Mouse (Mus musculus): Measurements from ENCODE around the gene Npdc1. TPM values are rescaled to one million over a fixed set of nuclear protein-coding genes. Genes with fewer than 3 reads are reported as not detected.
"Not testable (repeated sequence)": the region's sequence is repeated elsewhere in the genome, so short reads cannot be mapped to it uniquely, and the experiment has no call there.

Gene Npdc1
- polyA plus RNA-seq, 1 experiment from 2014 or later = 31.6 TPM

DNA sequence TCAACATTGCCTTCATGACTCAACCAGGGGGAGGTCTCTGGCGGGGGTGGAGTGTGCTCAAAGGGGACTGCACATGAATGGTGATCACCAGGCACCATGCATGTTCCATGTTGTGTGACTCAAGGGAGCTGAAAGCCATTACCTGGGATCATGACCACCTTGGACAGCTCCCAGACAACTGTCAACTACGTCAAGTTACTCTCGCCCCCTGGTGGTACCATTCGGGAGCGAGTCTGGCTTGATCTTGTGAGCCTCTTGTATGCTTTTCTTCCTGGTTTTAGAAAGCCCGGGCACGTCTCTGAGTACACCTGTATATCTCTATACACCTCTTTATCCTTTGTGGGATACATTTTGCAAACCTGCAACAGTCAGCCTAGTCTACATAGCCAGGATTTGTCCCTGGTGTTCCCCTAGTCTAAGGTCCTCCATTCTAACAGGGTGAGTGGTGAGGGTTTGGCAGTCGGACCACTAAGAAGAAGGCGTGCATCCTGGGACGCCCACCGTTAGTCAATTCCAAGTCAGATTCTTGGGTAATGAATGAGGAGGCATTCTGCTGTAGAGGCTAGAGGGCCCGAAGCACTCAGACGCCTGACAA lies 3.3 kb downstream of the Npdc1 start:
- Histone ChIP-seq H3K36me3 (ENCODE audit: control insufficient read depth, insufficient read depth, low read length) (no peaks in the 10 kb centered on the region), H3K4me2 (ENCODE audit: low read depth, low read length) (peak overlapping the region; percentile 67), H3K4me1 (replicated peaks; ENCODE audit: control insufficient read depth, insufficient read depth, low read length) (peaks cover 5% of the 10 kb centered on the region; the same call in 1 of the 2 replicates), H3K9me3 (ENCODE audit: control insufficient read depth, low read length) (no peaks in the 10 kb centered on the region), H3K27me3 (ENCODE audit: control insufficient read depth, insufficient read depth, low read depth, low read length) (peaks cover 54% of the 10 kb centered on the region), H3K27ac (ENCODE audit: low read length) (no peak overlapping the region), H3K9ac (ENCODE audit: low read length) (no peak overlapping the region), H3K4me3 (ENCODE audit: low read length) (peak overlapping the region; percentile 61)
- ATAC-seq (ENCODE audit: low read depth) = peak; percentile 10; the same call in 1 of the 2 replicates
- WGBS = 1% methylated on average over 13 of the region's 13 CpGs

GRCm38 (mm10) chr2:25402972-25403601 lies 3.9 kb downstream of the Npdc1 start:
- peak; percentile 51; the same call in 1 of the 2 replicates for ATAC-seq (ENCODE audit: low read depth)

GRCm38 (mm10) chr2:25403994-25404393 lies 4.8 kb downstream of the Npdc1 start:
- Histone ChIP-seq H3K4me2 (ENCODE audit: low read depth, low read length) (no peak overlapping the region), H3K9me3 (ENCODE audit: control insufficient read depth, low read length) (no peaks in the 10 kb centered on the region), H3K27ac (ENCODE audit: low read length) (no peak overlapping the region), H3K4me3 (ENCODE audit: low read length) (no peak overlapping the region), H3K27me3 (ENCODE audit: control insufficient read depth, insufficient read depth, low read depth, low read length) (peaks cover 51% of the 10 kb centered on the region), H3K36me3 (ENCODE audit: control insufficient read depth, insufficient read depth, low read length) (no peaks in the 10 kb centered on the region), H3K4me1 (replicated peaks; ENCODE audit: control insufficient read depth, insufficient read depth, low read length) (peaks cover 5% of the 10 kb centered on the region; the same call in 1 of the 2 replicates), H3K9ac (ENCODE audit: low read length) (no peak overlapping the region)
- ATAC-seq (ENCODE audit: low read depth) = no peak
- 76% methylated on average over 4 of the region's 4 CpGs for WGBS

More at GRCm38 (mm10) chr2:25402972-25403601, 3.9 kb downstream of the Npdc1 start:
- under 1% methylated on average over 54 of the region's 54 CpGs for WGBS
- peaks cover 51% of the 10 kb centered on the region for H3K27me3 ChIP-seq (ENCODE audit: control insufficient read depth, insufficient read depth, low read depth, low read length)
- peak overlapping the region; percentile 65 for H3K9ac ChIP-seq (ENCODE audit: low read length)
- H3K9me3 ChIP-seq (ENCODE audit: control insufficient read depth, low read length) = no peaks in the 10 kb centered on the region
- no peak overlapping the region for H3K27ac ChIP-seq (ENCODE audit: low read length)
- H3K4me2 ChIP-seq (ENCODE audit: low read depth, low read length) = peak overlapping the region; percentile 67
- H3K4me3 ChIP-seq (ENCODE audit: low read length) = peak overlapping the region; percentile 61
- H3K36me3 ChIP-seq (ENCODE audit: control insufficient read depth, insufficient read depth, low read length) = no peaks in the 10 kb centered on the region
- H3K4me1 ChIP-seq (replicated peaks; ENCODE audit: control insufficient read depth, insufficient read depth, low read length) = peaks cover 5% of the 10 kb centered on the region; the same call in 1 of the 2 replicates

DNA sequence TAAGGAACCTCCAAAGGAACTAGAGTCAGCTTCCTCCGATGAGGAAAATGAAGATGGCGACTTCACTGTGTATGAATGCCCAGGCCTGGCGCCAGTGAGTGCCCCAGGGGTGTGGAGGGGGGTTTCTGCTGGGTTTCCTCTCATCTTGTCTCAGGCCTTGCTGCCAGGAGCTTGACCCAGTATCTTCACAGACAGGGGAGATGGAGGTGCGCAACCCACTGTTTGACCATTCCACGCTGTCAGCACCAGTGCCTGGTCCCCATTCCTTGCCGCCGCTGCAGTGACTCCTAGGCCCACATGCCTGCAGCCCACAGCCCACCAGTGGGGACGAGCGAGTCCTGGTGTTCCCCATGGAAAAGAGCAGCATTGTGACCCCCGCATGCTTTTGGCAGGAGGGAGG lies 9.8 kb downstream of the Npdc1 start:
- ATAC-seq (ENCODE audit: low read depth) = no peak
- Histone ChIP-seq H3K9ac (ENCODE audit: low read length) (no peak overlapping the region), H3K27me3 (ENCODE audit: control insufficient read depth, insufficient read depth, low read depth, low read length) (peaks cover 8% of the 10 kb centered on the region), H3K4me1 (replicated peaks; ENCODE audit: control insufficient read depth, insufficient read depth, low read length) (no peaks in the 10 kb centered on the region), H3K4me2 (ENCODE audit: low read depth, low read length) (no peak overlapping the region), H3K9me3 (ENCODE audit: control insufficient read depth, low read length) (no peaks in the 10 kb centered on the region), H3K36me3 (ENCODE audit: control insufficient read depth, insufficient read depth, low read length) (no peaks in the 10 kb centered on the region), H3K4me3 (ENCODE audit: low read length) (no peak overlapping the region), H3K27ac (ENCODE audit: low read length) (no peak overlapping the region)
- 74% methylated on average over 10 of the region's 10 CpGs for WGBS

GRCm38 (mm10) chr2:25413436-25413835 lies 14.3 kb downstream of the Npdc1 start:
- H3K9ac ChIP-seq (ENCODE audit: low read length); H3K36me3 ChIP-seq (ENCODE audit: control insufficient read depth, insufficient read depth, low read length); H3K4me3 ChIP-seq (ENCODE audit: low read length); H3K27ac ChIP-seq (ENCODE audit: low read length); H3K4me1 ChIP-seq (replicated peaks; ENCODE audit: control insufficient read depth, insufficient read depth, low read length); H3K27me3 ChIP-seq (ENCODE audit: control insufficient read depth, insufficient read depth, low read depth, low read length); H3K4me2 ChIP-seq (ENCODE audit: low read depth, low read length); H3K9me3 ChIP-seq (ENCODE audit: control insufficient read depth, low read length); ATAC-seq (ENCODE audit: low read depth): not testable (repeated sequence)

DNA sequence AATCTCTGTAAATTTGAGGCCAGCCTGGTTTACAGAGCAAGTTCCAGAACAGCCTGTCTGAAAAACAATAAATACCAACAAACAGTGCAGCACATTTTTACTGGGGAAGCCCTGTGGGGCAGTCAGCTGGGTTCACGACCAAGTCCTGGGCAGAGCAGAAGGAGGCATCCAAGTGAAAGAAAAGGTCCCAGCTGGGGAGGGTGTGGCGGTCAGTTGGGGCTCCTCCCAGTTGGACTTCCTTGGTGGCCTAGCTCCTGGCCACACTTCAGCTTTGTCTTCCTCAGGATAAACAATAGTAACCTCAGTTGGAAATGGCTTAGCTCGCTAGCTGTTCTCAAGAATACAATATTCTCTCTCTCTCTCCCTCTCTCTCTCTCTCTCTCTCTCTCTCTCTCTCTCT lies 18.3 kb downstream of the Npdc1 start:
- ATAC-seq (ENCODE audit: low read depth) = no peak
- no peak overlapping the region for H3K9ac ChIP-seq (ENCODE audit: low read length)
- no peak overlapping the region for H3K4me3 ChIP-seq (ENCODE audit: low read length)
- H3K27ac ChIP-seq (ENCODE audit: low read length) = no peak overlapping the region
- no peaks in the 10 kb centered on the region for H3K36me3 ChIP-seq (ENCODE audit: control insufficient read depth, insufficient read depth, low read length)
- no peaks in the 10 kb centered on the region for H3K27me3 ChIP-seq (ENCODE audit: control insufficient read depth, insufficient read depth, low read depth, low read length)
- 11% methylated on average over 3 of the region's 3 CpGs for WGBS
- no peaks in the 10 kb centered on the region for H3K9me3 ChIP-seq (ENCODE audit: control insufficient read depth, low read length)
- no peak overlapping the region for H3K4me2 ChIP-seq (ENCODE audit: low read depth, low read length)
- H3K4me1 ChIP-seq (replicated peaks; ENCODE audit: control insufficient read depth, insufficient read depth, low read length) = no peaks in the 10 kb centered on the region

GRCm38 (mm10) chr2:25421896-25422295 lies 22.7 kb downstream of the Npdc1 start:
- 0 out of 2 replicates have a peak, but pooled peaks have one; percentile 44 for ATAC-seq (ENCODE audit: low read depth)
- no peak overlapping the region for H3K27ac ChIP-seq (ENCODE audit: low read length)
- no peaks in the 10 kb centered on the region for H3K9me3 ChIP-seq (ENCODE audit: control insufficient read depth, low read length)
- peaks cover 25% of the 10 kb centered on the region for H3K27me3 ChIP-seq (ENCODE audit: control insufficient read depth, insufficient read depth, low read depth, low read length)
- H3K4me2 ChIP-seq (ENCODE audit: low read depth, low read length) = no peak overlapping the region
- no peak overlapping the region for H3K9ac ChIP-seq (ENCODE audit: low read length)
- H3K4me3 ChIP-seq (ENCODE audit: low read length) = no peak overlapping the region
- H3K36me3 ChIP-seq (ENCODE audit: control insufficient read depth, insufficient read depth, low read length) = no peaks in the 10 kb centered on the region
- 24% methylated on average over 3 of the region's 3 CpGs for WGBS
- H3K4me1 ChIP-seq (replicated peaks; ENCODE audit: control insufficient read depth, insufficient read depth, low read length) = no peaks in the 10 kb centered on the region

GRCm38 (mm10) chr2:25422587-25423410 lies 23.6 kb downstream of the Npdc1 start, which contains the start of gene Fut7:
Gene Fut7 (plus strand): TSS chr2:25423267.
- H3K4me1 ChIP-seq (replicated peaks; ENCODE audit: control insufficient read depth, insufficient read depth, low read length) = no peaks in the 10 kb centered on the region
- H3K4me2 ChIP-seq (ENCODE audit: low read depth, low read length) = no peak within 1 kb of the TSS
- H3K27ac ChIP-seq (ENCODE audit: low read length) = no peak within 1 kb of the TSS
- H3K27me3 ChIP-seq (ENCODE audit: control insufficient read depth, insufficient read depth, low read depth, low read length) = peaks cover 25% of the 10 kb centered on the region
- no peak within 1 kb of the TSS for H3K4me3 ChIP-seq (ENCODE audit: low read length)
- no peak within 1 kb of the TSS for H3K9ac ChIP-seq (ENCODE audit: low read length)
- WGBS = 54% methylated on average over 17 of the region's 17 CpGs
- H3K36me3 ChIP-seq (ENCODE audit: control insufficient read depth, insufficient read depth, low read length) = no peaks in the 10 kb centered on the region
- no peaks in the 10 kb centered on the region for H3K9me3 ChIP-seq (ENCODE audit: control insufficient read depth, low read length)
- ATAC-seq (ENCODE audit: low read depth) = no peak

DNA sequence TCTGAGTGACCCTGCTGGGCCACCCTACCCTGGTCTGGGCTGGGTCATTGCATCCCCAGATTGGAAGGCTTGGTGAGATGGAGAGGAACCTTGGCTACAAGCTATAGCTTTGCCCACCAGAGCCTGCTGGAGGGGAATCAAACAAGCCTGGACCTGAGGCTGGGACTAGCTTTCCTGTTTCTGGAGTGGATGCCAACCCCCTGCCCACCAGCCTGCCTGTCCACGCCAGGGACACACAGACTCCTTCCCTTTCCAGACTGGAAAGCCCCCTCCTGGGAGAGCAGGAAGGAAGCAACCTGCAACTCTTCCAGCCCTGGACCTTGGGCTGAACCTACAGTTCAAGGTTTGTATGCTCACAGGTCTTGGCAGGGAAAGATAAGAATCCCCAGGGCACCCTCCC lies 24.5 kb downstream of the Npdc1 start:
- Histone ChIP-seq H3K9me3 (ENCODE audit: control insufficient read depth, low read length) (no peaks in the 10 kb centered on the region), H3K36me3 (ENCODE audit: control insufficient read depth, insufficient read depth, low read length) (no peaks in the 10 kb centered on the region), H3K9ac (ENCODE audit: low read length) (no peak overlapping the region), H3K27ac (ENCODE audit: low read length) (no peak overlapping the region), H3K4me1 (replicated peaks; ENCODE audit: control insufficient read depth, insufficient read depth, low read length) (peaks cover 2% of the 10 kb centered on the region; the same call in 1 of the 2 replicates), H3K4me3 (ENCODE audit: low read length) (no peak overlapping the region), H3K27me3 (ENCODE audit: control insufficient read depth, insufficient read depth, low read depth, low read length) (peaks cover 25% of the 10 kb centered on the region), H3K4me2 (ENCODE audit: low read depth, low read length) (no peak overlapping the region)
- WGBS = 40% methylated on average over 1 of the region's 1 CpGs
- ATAC-seq (ENCODE audit: low read depth) = no peak

Measured in lung, embryonic 16.5 days (tissue).